Mouse (Mus musculus) B cell, adult 2 months (primary cell): ENCODE results near the gene Clip3.
A peak's percentile ranks its signal among the peaks of the same experiment; 100 is the strongest.

Experiments used
- DNase-seq, 2 experiments: peaks; one replicate each; pipeline ENCODE4 v3.0.0; 2022

The Clip3 gene

GRCm38 (mm10) chr7:30328379-30328778, 36.9 kb downstream of the Clip3 start:
- no peak for DNase-seq

GRCm38 (mm10) chr7:30331887-30332286, 40.4 kb downstream of the Clip3 start:
- DNase-seq = peak; percentile 84 to 88

- no peak for DNase-seq
Observed at GRCm38 (mm10) chr7:30332622-30333259, 41.2 kb downstream of the Clip3 start.

- no peak for DNase-seq
Observed at GRCm38 (mm10) chr7:30333436-30333835, 41.9 kb downstream of the Clip3 start.

GRCm38 (mm10) chr7:30334563-30334962, 43.0 kb downstream of the Clip3 start:
- no peak for DNase-seq

GRCm38 (mm10) chr7:30335688-30336087, 44.2 kb downstream of the Clip3 start:
- DNase-seq = no peak

GRCm38 (mm10) chr7:30336384-30336783, 44.9 kb downstream of the Clip3 start:
- DNase-seq = peak; percentile 72 to 73

GRCm38 (mm10) chr7:30339432-30340109, 48.0 kb downstream of the Clip3 start:
- no peak for DNase-seq

GRCm38 (mm10) chr7:30346635-30347379, 55.3 kb downstream of the Clip3 start:
- DNase-seq = peak; percentile 80 to 81

- peak; percentile 75 to 82 for DNase-seq
Observed at GRCm38 (mm10) chr7:30347828-30348227, 56.3 kb downstream of the Clip3 start.

GRCm38 (mm10) chr7:30353279-30353822, 61.8 kb downstream of the Clip3 start:
- peak; percentile 79 to 84 for DNase-seq

GRCm38 (mm10) chr7:30354059-30354458, 62.5 kb downstream of the Clip3 start:
- no peak for DNase-seq
